Mouse (Mus musculus) heart, postnatal 0 days (tissue): Measurements from ENCODE around the gene Snx8. TPM values are rescaled to one million over a fixed set of nuclear protein-coding genes. Genes with fewer than 3 reads are reported as not detected.

Experiments used
- ATAC-seq: fragments of 200-750 bp; cut with Nextera tagmentation; 2 replicates; pipeline ENCODE4 v1.8.0; 2017; ENCODE audit warnings: low read depth, moderate number of reproducible peaks, moderate library complexity; ENCODE audit not compliant: insufficient read depth
- DNase-seq: peaks from one replicate; pipeline ENCODE4 v3.0.0-alpha.2; 2016; ENCODE audit warnings: low spot score
- H3K27ac ChIP-seq: fragments of 300-500 bp; sonication (generic); 2 replicates; pipeline ENCODE4 v1.5.1; 2014; ENCODE audit warnings: low read depth, mild to moderate bottlenecking
- H3K27me3 ChIP-seq: fragments of 300-500 bp; sonication (generic); 2 replicates; pipeline ENCODE4 v1.6.1; 2014; ENCODE audit warnings: low read length, mixed read lengths; ENCODE audit not compliant: control insufficient read depth, insufficient read depth
- H3K36me3 ChIP-seq: fragments of 300-500 bp; sonication (generic); replicated peaks from 2 replicates; pipeline ENCODE4 v1.6.1; 2014; ENCODE audit warnings: low read length, mixed read lengths; ENCODE audit not compliant: control insufficient read depth, insufficient read depth
- H3K4me1 ChIP-seq: fragments of 300-500 bp; sonication (generic); 2 replicates; pipeline ENCODE4 v1.6.1; 2014; ENCODE audit warnings: antibody characterized with exemption; ENCODE audit not compliant: control insufficient read depth, insufficient read depth
- H3K4me2 ChIP-seq: fragments of 300-500 bp; sonication (generic); 2 replicates; pipeline ENCODE4 v1.6.1; 2014; ENCODE audit warnings: low read depth, mild to moderate bottlenecking, low read length, moderate library complexity
- H3K4me3 ChIP-seq: fragments of 300-500 bp; sonication (generic); 2 replicates; pipeline ENCODE4 v1.5.1; 2014; ENCODE audit warnings: low read depth, low read length
- H3K9ac ChIP-seq: fragments of 300-500 bp; sonication (generic); replicated peaks from 2 replicates; pipeline ENCODE4 v1.6.1; 2014; ENCODE audit warnings: low read depth, low read length, mixed read lengths
- H3K9me3 ChIP-seq: fragments of 300-500 bp; sonication (generic); replicated peaks from 2 replicates; pipeline ENCODE4 v1.6.1; 2016; ENCODE audit warnings: low read length; ENCODE audit not compliant: control insufficient read depth
- CTCF ChIP-seq: IDR thresholded peaks from 2 replicates; pipeline ENCODE4 v1.5.1; 2016; ENCODE audit warnings: antibody characterized with exemption, control low read depth, low read depth
- EP300 ChIP-seq: IDR thresholded peaks from 2 replicates; pipeline ENCODE4 v1.6.1; 2016; ENCODE audit warnings: antibody characterized with exemption, low read depth
- WGBS: fragments of 180-500 bp; shearing (Covaris S2); extraction: QIAGEN DNeasy Blood & Tissue Kit; methylation state at CpG from one replicate; pipeline ENCODE4 v1.1.7; 2014; 5-methylcytosine and 5-hydroxymethylcytosine counted together
- polyA plus RNA-seq: library from polyadenylated mRNA; unstranded; fragments of >200 nt; fragmentation: Nextera tagmentation; extraction: Ambion mirVana; gene quantifications from 2 replicates; pipeline ENCODE4 v1.2.1, GENCODE M21; 2015
- total RNA-seq: library from RNA; depleted of rRNA; stranded (reverse); fragments of >200 nt; gene quantifications from 2 replicates; pipeline ENCODE4 v1.2.3, GENCODE M21; 2014; ENCODE audit warnings: low replicate concordance

Gene Snx8
- total and polyA plus RNA-seq, 2 experiments from 2014 or later: 13.3 to 24.8 TPM

DNA sequence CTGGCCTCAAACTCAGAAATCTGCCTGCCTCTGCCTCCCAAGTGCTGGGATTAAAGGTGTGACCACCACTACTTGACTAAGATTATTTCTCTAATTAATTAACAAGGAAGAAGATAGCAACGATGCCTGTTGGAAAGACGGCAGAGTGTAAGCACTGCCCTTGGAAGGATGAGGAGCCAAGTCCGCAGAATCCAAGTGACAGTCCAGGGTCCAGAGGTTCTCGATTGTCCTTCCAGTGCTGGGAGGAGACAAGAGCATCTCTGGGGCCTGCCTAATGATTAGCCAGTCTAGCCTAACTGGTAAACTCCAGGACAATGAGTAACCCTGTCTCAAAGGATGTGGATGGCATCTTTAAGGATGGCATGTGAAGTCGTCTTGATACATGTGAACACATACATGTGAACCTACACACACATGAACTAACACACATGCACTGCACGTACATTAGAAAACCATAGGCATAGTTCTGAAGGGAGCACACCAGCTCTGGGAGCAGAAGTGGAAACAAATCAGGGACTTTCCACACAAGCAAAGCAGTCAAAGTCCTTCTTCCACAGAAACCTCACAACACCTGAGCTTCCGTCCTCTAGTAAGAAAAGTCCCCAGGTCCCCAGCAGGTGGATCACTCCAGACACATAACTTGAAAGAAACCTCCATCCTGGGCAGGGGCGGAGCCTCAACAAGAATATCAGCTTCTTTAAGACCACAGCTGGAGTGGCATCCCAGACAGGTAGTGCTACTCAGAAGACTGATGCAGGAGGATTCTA lies 38.1 kb downstream of the Snx8 start:
- no peak overlapping the region for H3K4me2 ChIP-seq
- H3K27ac ChIP-seq: no peak overlapping the region
- H3K36me3 ChIP-seq: peaks cover 44% of the 10 kb centered on the region
- no peaks in the 10 kb centered on the region for H3K4me1 ChIP-seq
- H3K9me3 ChIP-seq: no peaks in the 10 kb centered on the region
- H3K4me3 ChIP-seq: no peak overlapping the region
- 89% methylated on average over 8 of the region's 8 CpGs for WGBS
- H3K9ac ChIP-seq: no peak overlapping the region
- DNase-seq: no peak
- H3K27me3 ChIP-seq: no peaks in the 10 kb centered on the region
- no peak for ATAC-seq
- TF ChIP-seq CTCF (no peak), EP300 (no peak)

DNA sequence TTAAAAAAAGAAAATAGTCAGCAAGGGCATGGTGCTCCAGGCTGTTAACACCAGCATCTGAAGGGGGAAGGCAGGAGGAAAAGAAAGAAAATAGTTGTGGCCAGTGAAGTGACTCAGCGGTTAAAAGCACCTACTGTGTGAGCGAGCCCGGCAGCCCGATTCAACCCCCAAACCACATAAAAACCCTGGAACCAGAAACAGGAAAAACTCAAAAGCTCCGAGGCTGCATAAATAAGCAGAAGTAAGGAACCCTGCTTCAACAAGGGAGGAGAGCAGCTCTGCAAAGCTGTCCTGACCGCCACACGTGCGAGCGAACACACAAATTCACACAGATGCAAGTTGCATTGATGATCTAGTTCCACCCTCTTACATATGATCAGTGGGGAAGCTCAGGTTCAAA lies 39.2 kb downstream of the Snx8 start:
- Histone ChIP-seq H3K27me3 (no peaks in the 10 kb centered on the region), H3K9ac (no peak overlapping the region), H3K4me3 (no peak overlapping the region), H3K36me3 (peaks cover 42% of the 10 kb centered on the region), H3K4me2 (no peak overlapping the region), H3K4me1 (no peaks in the 10 kb centered on the region), H3K9me3 (no peaks in the 10 kb centered on the region), H3K27ac (no peak overlapping the region)
- WGBS: 91% methylated on average over 9 of the region's 9 CpGs
- DNase-seq: no peak
- no peak for ATAC-seq
- TF ChIP-seq CTCF: no peak
- TF ChIP-seq EP300: no peak

DNA sequence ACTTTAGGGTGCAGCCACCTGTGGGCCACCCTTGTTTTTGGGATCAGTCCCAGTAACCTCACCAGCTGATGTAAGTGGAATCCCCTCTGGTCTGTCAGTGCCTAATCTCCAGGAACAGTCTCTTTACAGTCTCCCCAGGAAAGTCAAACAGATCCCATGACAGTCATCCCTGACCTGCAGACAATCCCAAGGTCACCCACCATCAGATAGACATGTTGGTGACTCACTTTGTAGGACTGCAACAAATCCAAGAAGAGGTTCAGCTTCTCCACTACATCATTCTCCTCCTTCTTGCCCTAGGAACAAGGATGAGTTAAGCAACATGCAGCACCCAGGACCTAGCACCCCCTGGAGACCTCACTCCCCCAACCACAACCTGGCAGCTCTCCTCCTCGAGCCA lies 43.0 kb downstream of the Snx8 start:
- TF ChIP-seq EP300 (no peak), CTCF (no peak)

DNA sequence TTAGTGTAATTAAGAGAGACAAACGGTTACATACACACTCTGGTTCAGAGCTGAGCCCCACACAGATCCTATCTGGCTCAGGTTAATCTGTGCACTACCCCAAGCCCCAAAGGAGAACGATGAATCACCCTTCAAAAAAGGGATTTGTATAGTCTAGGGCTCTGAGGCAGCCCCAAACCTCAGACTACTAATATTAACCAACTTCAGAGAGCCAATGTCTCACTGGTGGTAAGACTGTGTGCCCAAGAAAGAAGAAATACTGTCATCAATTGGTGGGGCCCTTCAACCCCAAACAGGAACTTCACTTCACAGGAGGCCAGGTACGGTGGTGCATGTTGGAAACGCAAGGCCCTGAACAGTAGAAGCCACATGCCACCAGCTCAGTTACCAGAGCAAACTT lies 43.8 kb downstream of the Snx8 start:
- Histone ChIP-seq H3K4me1 (no peaks in the 10 kb centered on the region), H3K27me3 (no peaks in the 10 kb centered on the region), H3K9me3 (no peaks in the 10 kb centered on the region), H3K27ac (no peak overlapping the region), H3K36me3 (peaks cover 20% of the 10 kb centered on the region; the same call in 1 of the 2 replicates), H3K4me3 (no peak overlapping the region), H3K9ac (no peak overlapping the region), H3K4me2 (no peak overlapping the region)
- WGBS: 85% methylated on average over 4 of the region's 4 CpGs
- DNase-seq: no peak
- ATAC-seq: no peak
- TF ChIP-seq EP300: no peak
- TF ChIP-seq CTCF: no peak

More for the DNA sequence above, 43.0 kb downstream of the Snx8 start:
- Histone ChIP-seq H3K4me1 (no peaks in the 10 kb centered on the region), H3K9ac (no peak overlapping the region), H3K9me3 (no peaks in the 10 kb centered on the region), H3K4me3 (no peak overlapping the region), H3K27me3 (no peaks in the 10 kb centered on the region), H3K4me2 (no peak overlapping the region), H3K36me3 (peaks cover 22% of the 10 kb centered on the region), H3K27ac (no peak overlapping the region)
- DNase-seq (no peak), ATAC-seq (no peak)
- 58% methylated on average over 1 of the region's 1 CpGs for WGBS

DNA sequence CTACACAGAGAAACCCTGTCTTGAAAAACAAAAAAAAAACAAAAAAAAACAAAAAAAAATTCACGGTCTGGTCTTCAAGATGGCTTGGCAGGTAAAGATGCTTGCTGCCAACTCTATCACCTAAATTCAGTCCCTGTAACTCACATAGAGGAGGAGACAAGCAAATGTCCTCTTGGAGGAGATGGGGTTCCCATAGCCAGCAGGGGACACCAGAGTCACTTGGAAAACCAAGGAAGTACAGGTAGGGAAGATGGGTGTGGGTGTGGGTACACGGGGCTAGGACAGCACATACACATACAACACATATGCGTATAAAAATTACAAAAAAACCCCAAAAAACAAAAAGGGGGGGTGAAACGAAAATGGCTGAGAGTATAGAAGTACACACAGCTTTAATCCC lies 46.2 kb downstream of the Snx8 start:
- no peak overlapping the region for H3K9ac ChIP-seq
- no peak overlapping the region for H3K4me2 ChIP-seq
- H3K27me3 ChIP-seq: no peaks in the 10 kb centered on the region
- H3K4me1 ChIP-seq: no peaks in the 10 kb centered on the region
- WGBS: 73% methylated on average over 4 of the region's 4 CpGs
- no peak overlapping the region for H3K27ac ChIP-seq
- TF ChIP-seq CTCF: peak; percentile 36
- no peak for TF ChIP-seq EP300
- H3K9me3 ChIP-seq: no peaks in the 10 kb centered on the region
- no peak overlapping the region for H3K4me3 ChIP-seq
- peaks cover 40% of the 10 kb centered on the region for H3K36me3 ChIP-seq
- DNase-seq (no peak), ATAC-seq (no peak)

DNA sequence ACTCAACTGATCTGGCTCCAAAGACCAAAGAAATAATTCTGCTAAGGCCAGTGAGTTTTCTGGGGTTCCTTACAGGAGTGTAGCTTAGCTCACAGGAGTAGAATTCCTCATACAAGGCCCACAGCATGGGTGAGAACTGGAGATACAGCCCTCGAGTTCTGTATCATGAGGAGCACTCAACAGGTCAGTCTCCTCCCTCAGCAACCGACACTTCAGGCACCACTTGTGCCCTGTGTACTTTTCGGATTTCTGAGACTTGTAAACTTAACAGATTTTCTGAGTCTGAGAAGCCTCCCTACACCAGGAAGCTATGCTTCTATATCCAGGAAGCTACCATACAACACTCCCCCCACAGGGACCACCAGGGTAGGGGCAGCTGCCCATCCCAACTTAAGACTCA lies 49.2 kb downstream of the Snx8 start:
- Histone ChIP-seq H3K4me2 (no peak overlapping the region), H3K36me3 (peaks cover 43% of the 10 kb centered on the region), H3K9me3 (no peaks in the 10 kb centered on the region), H3K27me3 (no peaks in the 10 kb centered on the region), H3K4me3 (no peak overlapping the region), H3K27ac (no peak overlapping the region), H3K4me1 (no peaks in the 10 kb centered on the region), H3K9ac (no peak overlapping the region)
- TF ChIP-seq CTCF: no peak
- TF ChIP-seq EP300: no peak
- no peak for DNase-seq
- WGBS: 68% methylated on average over 3 of the region's 3 CpGs
- ATAC-seq: no peak
